Mouse (Mus musculus) midbrain, embryonic 12.5 days (tissue): ENCODE measurements around the gene Fbrsl1. TPM values are rescaled to one million over a fixed set of nuclear protein-coding genes. Genes with fewer than 3 reads are reported as not detected.

Experiments used
- ATAC-seq: fragments of 200-750 bp; cut with Nextera tagmentation; 2 replicates; pipeline ENCODE4 v1.8.0; 2017; ENCODE audit warnings: low read depth, moderate TSS enrichment, moderate library complexity; ENCODE audit not compliant: low FRiP score
- H3K27ac ChIP-seq: fragments of 300-500 bp; sonication (generic); replicated peaks from 2 replicates; pipeline ENCODE4 v1.5.1; 2016; ENCODE audit warnings: mild to moderate bottlenecking
- H3K27me3 ChIP-seq: fragments of 300-500 bp; sonication (generic); 2 replicates; pipeline ENCODE4 v1.6.1; 2016; ENCODE audit warnings: mild to moderate bottlenecking
- H3K36me3 ChIP-seq: fragments of 300-500 bp; sonication (generic); 2 replicates; pipeline ENCODE4 v1.6.1; 2016
- H3K4me1 ChIP-seq: fragments of 300-500 bp; sonication (generic); 2 replicates; pipeline ENCODE4 v1.6.1; 2016
- H3K4me2 ChIP-seq: fragments of 300-500 bp; sonication (generic); replicated peaks from 2 replicates; pipeline ENCODE4 v1.6.1; 2016; ENCODE audit warnings: mild to moderate bottlenecking, moderate library complexity
- H3K4me3 ChIP-seq: fragments of 300-500 bp; sonication (generic); 2 replicates; pipeline ENCODE4 v1.5.1; 2016; ENCODE audit warnings: mild to moderate bottlenecking
- H3K9ac ChIP-seq: fragments of 300-500 bp; sonication (generic); replicated peaks from 2 replicates; pipeline ENCODE4 v1.6.1; 2016; ENCODE audit warnings: mild to moderate bottlenecking, moderate library complexity
- H3K9me3 ChIP-seq: fragments of 300-500 bp; sonication (generic); 2 replicates; pipeline ENCODE4 v1.6.1; 2016; ENCODE audit warnings: mild to moderate bottlenecking
- WGBS: fragments of 180-500 bp; shearing (Covaris S2); methylation state at CpG from one replicate; pipeline ENCODE4 v1.1.7; 2016; 5-methylcytosine and 5-hydroxymethylcytosine counted together
- polyA plus RNA-seq: library from polyadenylated mRNA; unstranded; fragments of >200 nt; fragmentation: Nextera tagmentation; extraction: Ambion mirVana; gene quantifications from 2 replicates; pipeline ENCODE4 v1.2.1, GENCODE M21; 2016

The Fbrsl1 gene
- polyA plus RNA-seq, 1 experiment from 2014 or later = 23.8 TPM

- Histone ChIP-seq H3K4me3 (no peak overlapping the region), H3K4me1 (peaks cover 4% of the 10 kb centered on the region; the same call in 1 of the 2 replicates), H3K27me3 (no peaks in the 10 kb centered on the region), H3K9me3 (no peaks in the 10 kb centered on the region), H3K9ac (no peak overlapping the region), H3K4me2 (no peak overlapping the region), H3K27ac (peak overlapping the region; percentile 20; the same call in 1 of the 2 replicates), H3K36me3 (no peaks in the 10 kb centered on the region)
- ATAC-seq = no peak
- 90% methylated on average over 5 of the region's 5 CpGs for WGBS
These were observed 24.1 kb downstream of the Fbrsl1 start for GRCm38 (mm10) chr5:110424204-110424603.

- ATAC-seq = no peak
- Histone ChIP-seq H3K4me1 (peaks cover 23% of the 10 kb centered on the region), H3K4me3 (no peak overlapping the region), H3K27me3 (peaks cover 5% of the 10 kb centered on the region; the same call in 1 of the 2 replicates), H3K9me3 (no peaks in the 10 kb centered on the region), H3K4me2 (no peak overlapping the region), H3K36me3 (no peaks in the 10 kb centered on the region), H3K9ac (no peak overlapping the region), H3K27ac (no peak overlapping the region)
- 91% methylated on average over 6 of the region's 6 CpGs for WGBS
These were observed 26.9 kb downstream of the Fbrsl1 start for GRCm38 (mm10) chr5:110421393-110421792.

- Histone ChIP-seq H3K4me1 (peaks cover 27% of the 10 kb centered on the region), H3K27me3 (peaks cover 5% of the 10 kb centered on the region; the same call in 1 of the 2 replicates), H3K9ac (no peak overlapping the region), H3K36me3 (no peaks in the 10 kb centered on the region), H3K27ac (no peak overlapping the region), H3K4me3 (no peak overlapping the region), H3K9me3 (no peaks in the 10 kb centered on the region), H3K4me2 (no peak overlapping the region)
- no peak for ATAC-seq
- 73% methylated on average over 1 of the region's 1 CpGs for WGBS
These were observed 27.4 kb downstream of the Fbrsl1 start for GRCm38 (mm10) chr5:110420950-110421349.

- Histone ChIP-seq H3K9me3 (no peaks in the 10 kb centered on the region), H3K27me3 (peaks cover 5% of the 10 kb centered on the region; the same call in 1 of the 2 replicates), H3K36me3 (no peaks in the 10 kb centered on the region), H3K9ac (no peak overlapping the region), H3K4me1 (peaks cover 34% of the 10 kb centered on the region), H3K27ac (no peak overlapping the region), H3K4me2 (no peak overlapping the region), H3K4me3 (no peak overlapping the region)
- no peak for ATAC-seq
- WGBS = 89% methylated on average over 4 of the region's 4 CpGs
These were observed 28.1 kb downstream of the Fbrsl1 start for GRCm38 (mm10) chr5:110420201-110420600.

GRCm38 (mm10) chr5:110418523-110418911 is 29.8 kb downstream of the Fbrsl1 start:
- no peak overlapping the region for H3K9ac ChIP-seq

GRCm38 (mm10) chr5:110417756-110418522 is 30.4 kb downstream of the Fbrsl1 start:
- WGBS = 57% methylated on average over 14 of the region's 14 CpGs
- Histone ChIP-seq H3K9ac (no peak overlapping the region), H3K27ac (peak overlapping the region; percentile 89; the same call in 1 of the 2 replicates), H3K4me3 (no peak overlapping the region), H3K9me3 (no peaks in the 10 kb centered on the region), H3K4me1 (peaks cover 52% of the 10 kb centered on the region), H3K27me3 (peaks cover 5% of the 10 kb centered on the region; the same call in 1 of the 2 replicates), H3K4me2 (no peak overlapping the region), H3K36me3 (no peaks in the 10 kb centered on the region)
- ATAC-seq = no peak

More at GRCm38 (mm10) chr5:110418523-110418911, 29.8 kb downstream of the Fbrsl1 start:
- Histone ChIP-seq H3K4me3 (no peak overlapping the region), H3K4me1 (peaks cover 46% of the 10 kb centered on the region), H3K4me2 (no peak overlapping the region), H3K27ac (no peak overlapping the region), H3K9me3 (no peaks in the 10 kb centered on the region), H3K36me3 (no peaks in the 10 kb centered on the region), H3K27me3 (peaks cover 5% of the 10 kb centered on the region; the same call in 1 of the 2 replicates)
- ATAC-seq = no peak
- WGBS = 97% methylated on average over 1 of the region's 1 CpGs

GRCm38 (mm10) chr5:110416825-110417401 is 31.4 kb downstream of the Fbrsl1 start:
- 7% methylated on average over 7 of the region's 7 CpGs for WGBS
- ATAC-seq = peak; percentile 89
- H3K27ac ChIP-seq = peak overlapping the region; percentile 89
- H3K9ac ChIP-seq = no peak overlapping the region
- no peaks in the 10 kb centered on the region for H3K9me3 ChIP-seq
- H3K4me1 ChIP-seq = peaks cover 53% of the 10 kb centered on the region
- H3K36me3 ChIP-seq = no peaks in the 10 kb centered on the region
- H3K4me3 ChIP-seq = no peak overlapping the region
- H3K4me2 ChIP-seq = peak overlapping the region; percentile 23
- H3K27me3 ChIP-seq = peaks cover 5% of the 10 kb centered on the region; the same call in 1 of the 2 replicates

- Histone ChIP-seq H3K27ac (peak overlapping the region; percentile 89), H3K9ac (0 out of 2 replicates have a peak overlapping the region, but pooled peaks have one; percentile 16), H3K4me2 (peak overlapping the region; percentile 23), H3K4me1 (peaks cover 53% of the 10 kb centered on the region), H3K4me3 (no peak overlapping the region), H3K36me3 (no peaks in the 10 kb centered on the region), H3K9me3 (no peaks in the 10 kb centered on the region), H3K27me3 (peaks cover 5% of the 10 kb centered on the region; the same call in 1 of the 2 replicates)
- ATAC-seq = peak; percentile 52
- 34% methylated on average over 10 of the region's 13 CpGs for WGBS
These were observed 32.2 kb downstream of the Fbrsl1 start for GRCm38 (mm10) chr5:110415806-110416700.

GRCm38 (mm10) chr5:110415022-110415421 is 33.3 kb downstream of the Fbrsl1 start:
- Histone ChIP-seq H3K4me3 (no peak overlapping the region), H3K9me3 (no peaks in the 10 kb centered on the region), H3K4me2 (no peak overlapping the region), H3K27ac (peak overlapping the region; percentile 89), H3K27me3 (peaks cover 5% of the 10 kb centered on the region; the same call in 1 of the 2 replicates), H3K9ac (no peak overlapping the region), H3K4me1 (peaks cover 53% of the 10 kb centered on the region), H3K36me3 (no peaks in the 10 kb centered on the region)
- no peak for ATAC-seq
- WGBS = 83% methylated on average over 5 of the region's 5 CpGs

GRCm38 (mm10) chr5:110413018-110413417 is 35.3 kb downstream of the Fbrsl1 start:
- ATAC-seq = no peak
- 91% methylated on average over 14 of the region's 14 CpGs for WGBS
- no peak overlapping the region for H3K27ac ChIP-seq
- no peaks in the 10 kb centered on the region for H3K36me3 ChIP-seq
- H3K4me1 ChIP-seq = peaks cover 47% of the 10 kb centered on the region
- H3K4me3 ChIP-seq = no peak overlapping the region
- peaks cover 5% of the 10 kb centered on the region; the same call in 1 of the 2 replicates for H3K27me3 ChIP-seq
- H3K4me2 ChIP-seq = no peak overlapping the region
- H3K9ac ChIP-seq = no peak overlapping the region
- no peaks in the 10 kb centered on the region for H3K9me3 ChIP-seq

- ATAC-seq = no peak
- no peak overlapping the region for H3K27ac ChIP-seq
- 72% methylated on average over 5 of the region's 5 CpGs for WGBS
- H3K4me1 ChIP-seq = peaks cover 36% of the 10 kb centered on the region
- H3K9ac ChIP-seq = no peak overlapping the region
- no peak overlapping the region for H3K4me3 ChIP-seq
- H3K27me3 ChIP-seq = no peaks in the 10 kb centered on the region
- H3K36me3 ChIP-seq = no peaks in the 10 kb centered on the region
- H3K4me2 ChIP-seq = no peak overlapping the region
- no peaks in the 10 kb centered on the region for H3K9me3 ChIP-seq
These were observed 37.9 kb downstream of the Fbrsl1 start for GRCm38 (mm10) chr5:110410386-110410785.
